Mouse (Mus musculus): ENCODE data around the gene Pygo1.
A peak's percentile ranks its signal among the peaks of the same experiment; 100 is the strongest.

Gene Pygo1

DNA sequence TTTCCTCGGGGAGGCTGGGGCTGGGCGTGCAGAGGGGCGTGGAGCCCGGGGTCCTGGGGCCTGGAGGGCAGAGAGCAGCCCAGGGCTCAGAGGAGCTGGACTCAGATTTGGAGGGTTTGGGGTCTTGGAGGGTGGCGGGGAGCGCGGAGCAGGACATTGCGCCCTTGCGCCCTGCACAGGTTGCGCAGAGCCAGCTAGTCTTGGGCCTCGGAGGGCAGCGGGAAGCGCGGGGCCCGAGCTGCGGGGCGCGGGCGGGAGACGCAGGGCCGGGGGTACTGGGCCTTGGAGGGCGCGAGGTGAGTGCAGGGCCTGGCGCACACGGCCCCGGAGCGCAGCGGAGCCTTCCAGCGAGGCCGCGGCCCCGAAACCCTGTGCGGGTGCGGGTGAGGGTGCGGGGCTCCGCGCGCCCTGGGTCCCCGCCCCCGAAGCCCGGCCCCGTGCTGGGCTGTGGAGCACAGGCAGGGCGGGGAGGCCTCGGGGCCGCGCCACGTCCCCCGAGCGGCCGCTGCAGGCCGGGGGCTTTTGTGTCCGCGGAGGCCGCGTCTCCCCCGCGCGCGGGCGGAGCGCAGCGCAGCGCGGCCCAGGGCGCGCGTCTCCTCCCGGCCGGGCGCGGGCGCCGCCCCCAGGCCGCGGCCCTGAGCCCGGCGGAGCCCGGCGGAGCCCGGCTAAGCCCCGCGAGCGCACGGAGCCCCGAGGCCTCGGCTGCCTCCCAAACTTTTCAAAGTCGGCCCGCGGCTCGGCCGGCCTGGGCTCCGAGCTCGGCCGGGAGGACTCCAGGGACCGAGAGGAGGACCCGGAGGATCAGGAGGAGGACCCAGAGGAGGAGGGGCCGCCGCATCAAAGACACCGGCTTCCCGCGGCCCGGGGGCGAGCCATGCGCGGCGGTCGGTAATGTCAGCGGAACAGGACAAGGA is at the start of gene Pygo1:
TSS of gene Pygo1 (plus strand) at position 625 of the 914 bp plus-strand sequence.
- peak; percentile 16 for DNase-seq (ENCODE audit: low spot score)

GRCm38 (mm10) chr9:72875878-72876277 is 49.6 kb upstream of the Pygo1 start:
- no peak for DNase-seq (ENCODE audit: low spot score)

GRCm38 (mm10) chr9:72877905-72878304 is 47.5 kb upstream of the Pygo1 start:
- no peak for DNase-seq (ENCODE audit: low spot score)

DNA sequence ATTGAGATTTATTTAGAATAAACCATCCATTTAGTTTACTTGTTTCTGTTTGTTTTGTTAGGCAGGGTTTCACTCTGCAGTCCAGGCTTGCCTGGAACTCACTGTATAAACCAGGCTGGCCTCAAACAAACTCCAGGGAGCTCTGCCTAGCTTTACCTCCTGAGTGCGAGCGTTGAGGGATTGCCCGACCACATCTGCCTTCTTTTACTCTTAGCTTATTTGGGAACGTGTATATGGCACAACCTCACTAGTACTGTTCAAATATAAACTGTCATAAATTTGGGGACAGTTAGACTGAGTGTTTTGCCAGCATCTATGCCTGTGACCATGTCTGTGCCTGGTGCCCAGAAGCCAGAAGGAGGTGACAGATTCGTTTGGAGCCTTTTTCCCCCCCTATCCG is 46.8 kb upstream of the Pygo1 start:
- DNase-seq (ENCODE audit: low spot score): no peak

DNA sequence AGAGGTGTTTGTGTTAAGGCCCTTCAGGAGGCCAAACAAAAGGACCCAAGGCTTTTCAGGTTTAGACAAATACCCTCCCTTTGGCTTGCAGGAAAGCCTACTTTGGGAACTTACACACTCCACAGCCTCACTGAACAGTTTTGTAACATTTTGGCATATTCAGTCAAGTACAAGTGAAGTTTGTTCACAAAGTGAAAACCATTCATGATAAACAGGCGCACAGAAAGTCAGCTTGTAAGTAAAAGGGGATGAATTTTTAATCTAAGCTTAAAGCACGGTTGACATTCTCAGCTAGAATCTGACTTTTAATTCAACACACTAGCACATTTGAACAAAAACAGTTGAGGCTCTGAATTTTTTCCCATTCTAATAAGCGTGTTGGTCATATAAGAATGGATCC is 45.8 kb upstream of the Pygo1 start:
- no peak for DNase-seq (ENCODE audit: low spot score)

DNA sequence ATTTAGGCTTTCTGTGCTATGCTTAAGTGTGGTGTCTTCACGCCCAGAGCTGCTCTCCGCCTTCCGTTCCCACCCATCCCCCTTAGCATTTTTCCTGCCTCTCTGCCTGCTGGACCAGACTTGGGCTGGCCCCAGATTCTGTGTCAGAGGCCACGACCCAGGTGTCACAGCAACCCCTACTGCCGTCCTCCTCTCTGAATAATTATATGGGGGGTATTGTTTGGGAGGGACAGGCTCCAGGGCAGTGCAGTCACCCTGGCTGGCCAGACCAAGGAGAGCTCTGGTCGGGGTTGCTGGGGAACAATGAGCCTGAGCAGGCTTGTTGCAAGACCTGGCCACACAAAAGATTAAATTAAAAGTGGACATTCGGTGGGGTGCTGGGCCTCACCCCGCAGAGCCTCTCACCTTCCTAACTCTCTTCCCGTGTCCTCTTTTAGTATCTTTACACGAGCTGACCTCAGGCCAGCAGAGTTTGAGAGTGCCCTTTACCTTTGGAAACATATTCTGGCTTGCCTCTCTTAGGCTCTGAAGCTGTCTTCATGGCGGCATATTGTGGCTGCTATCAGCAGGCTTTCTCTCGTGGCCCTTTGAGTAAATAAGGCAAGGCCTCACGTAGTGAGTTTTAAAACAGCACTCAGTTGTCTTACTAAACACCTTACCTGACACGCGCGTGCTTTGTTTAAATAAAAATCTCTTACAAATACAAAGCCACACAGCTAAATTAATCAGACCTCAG is 45.1 kb upstream of the Pygo1 start:
- DNase-seq (ENCODE audit: low spot score): no peak

GRCm38 (mm10) chr9:72881026-72881768 is 44.2 kb upstream of the Pygo1 start:
- peak; percentile 70 for DNase-seq (ENCODE audit: low spot score)

DNA sequence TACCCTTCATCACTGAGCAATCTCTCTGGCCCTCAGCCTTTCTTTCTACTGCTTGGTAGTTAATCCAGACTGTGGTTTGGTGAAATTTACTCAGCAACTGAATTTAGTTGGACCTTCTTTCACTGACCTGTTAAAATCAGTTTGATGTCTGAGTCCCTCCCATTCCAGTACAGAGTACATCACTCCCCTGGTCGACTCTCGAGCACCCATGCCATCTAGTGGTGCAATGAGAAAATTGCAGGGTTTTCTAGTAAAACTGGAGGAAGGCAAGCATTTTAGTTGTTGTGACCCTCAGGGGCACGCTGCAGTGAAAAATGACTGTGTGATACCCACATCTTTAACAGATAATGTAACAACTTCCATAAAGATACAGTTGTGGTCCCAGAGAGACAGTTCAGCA is 41.5 kb upstream of the Pygo1 start:
- DNase-seq (ENCODE audit: low spot score): peak; percentile 56

DNA sequence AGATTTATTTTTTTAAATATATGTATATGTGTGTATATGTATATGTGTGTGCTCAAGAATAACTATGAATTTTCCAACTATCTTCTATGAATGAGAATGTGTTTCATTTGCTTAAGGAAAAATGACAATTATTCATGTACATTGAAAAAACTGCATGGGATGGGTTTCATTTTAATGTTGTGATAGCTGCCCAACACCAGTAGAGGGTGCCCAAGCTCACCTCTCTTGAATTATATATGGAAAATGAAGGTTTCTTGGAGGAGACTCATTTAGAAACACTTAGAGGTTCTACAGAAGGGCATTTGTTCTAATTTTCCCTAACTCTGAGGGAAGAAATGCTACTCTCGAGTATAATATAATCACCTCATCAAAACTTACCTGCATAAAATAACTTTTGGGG is 35.7 kb upstream of the Pygo1 start:
- DNase-seq (ENCODE audit: low spot score): no peak

DNA sequence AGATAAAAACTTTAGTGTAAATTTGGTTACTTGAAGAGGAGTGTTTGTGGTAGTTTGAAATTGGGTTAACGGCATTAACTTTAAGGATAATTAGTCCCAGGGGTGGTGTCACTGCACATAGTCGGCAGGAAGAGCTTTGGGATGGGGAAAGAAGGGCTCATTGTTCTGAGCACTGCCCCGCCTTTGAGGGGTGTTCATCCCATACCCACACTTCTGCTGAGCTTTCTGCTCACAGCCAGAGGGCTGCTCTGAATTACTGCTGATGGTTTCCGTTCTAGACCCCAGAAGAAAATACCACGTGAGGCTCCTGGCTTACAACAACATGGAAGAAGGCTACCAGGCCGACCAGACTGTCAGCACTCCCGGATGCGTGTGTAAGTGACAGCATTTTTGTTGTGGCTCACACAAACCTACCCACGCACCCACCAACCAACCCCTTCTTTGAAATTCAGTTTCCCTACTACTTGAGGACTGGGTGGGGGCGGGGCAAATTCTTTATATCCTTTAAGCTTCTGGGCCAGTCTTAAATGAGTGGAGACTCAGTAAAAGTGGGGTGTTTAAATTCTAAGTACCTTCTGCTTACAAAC is 34.9 kb upstream of the Pygo1 start:
- DNase-seq (ENCODE audit: low spot score): no peak

GRCm38 (mm10) chr9:72892761-72893160 is 32.7 kb upstream of the Pygo1 start:
- DNase-seq (ENCODE audit: low spot score): no peak

DNA sequence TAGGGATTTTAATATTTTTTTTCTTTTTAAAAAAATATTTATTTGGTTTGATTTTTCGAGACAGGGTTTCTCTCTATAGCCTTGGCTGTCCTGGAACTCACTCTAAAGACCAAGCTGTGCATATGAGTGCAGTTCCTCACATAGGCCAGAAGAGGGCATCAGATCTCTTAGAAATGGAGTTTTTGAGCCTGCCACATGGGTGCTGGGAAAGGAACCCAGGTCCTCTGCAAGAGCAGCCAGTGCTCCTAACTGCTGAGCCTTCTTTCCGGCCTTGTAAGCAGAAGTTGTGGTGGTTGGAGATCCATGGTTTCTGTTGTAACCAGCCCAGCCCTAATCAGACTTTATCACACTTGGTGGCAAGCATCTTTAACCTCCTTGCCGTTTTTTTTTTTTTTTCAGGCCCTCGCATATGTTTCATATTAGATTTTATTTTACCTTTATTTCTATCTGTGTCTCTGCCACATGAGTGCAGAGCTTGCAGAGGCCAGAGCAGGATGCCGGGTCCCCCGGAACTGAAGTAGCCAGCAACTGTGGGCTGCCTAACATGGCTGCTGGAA is 30.6 kb upstream of the Pygo1 start:
- DNase-seq (ENCODE audit: low spot score): no peak

DNA sequence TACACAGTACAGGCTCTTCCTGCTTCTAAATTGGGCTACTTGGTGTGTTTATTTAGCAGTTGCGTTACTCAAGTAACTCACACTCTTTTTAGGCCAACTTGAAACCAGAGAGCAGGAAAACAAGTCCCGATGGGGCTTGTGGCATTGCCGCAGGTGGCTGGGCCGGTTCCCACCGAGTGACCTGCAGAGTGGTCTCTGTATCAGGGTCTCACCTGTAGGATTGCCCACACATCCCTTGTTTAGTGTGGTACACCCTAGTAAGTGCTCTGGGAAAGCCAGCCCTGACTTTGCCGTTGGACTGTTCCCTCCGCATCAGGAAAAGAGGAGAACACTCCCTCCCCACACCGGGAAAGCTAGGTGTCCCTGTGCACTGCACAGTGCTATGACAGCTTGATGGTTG is 23.4 kb upstream of the Pygo1 start:
- DNase-seq (ENCODE audit: low spot score): peak; percentile 16

DNA sequence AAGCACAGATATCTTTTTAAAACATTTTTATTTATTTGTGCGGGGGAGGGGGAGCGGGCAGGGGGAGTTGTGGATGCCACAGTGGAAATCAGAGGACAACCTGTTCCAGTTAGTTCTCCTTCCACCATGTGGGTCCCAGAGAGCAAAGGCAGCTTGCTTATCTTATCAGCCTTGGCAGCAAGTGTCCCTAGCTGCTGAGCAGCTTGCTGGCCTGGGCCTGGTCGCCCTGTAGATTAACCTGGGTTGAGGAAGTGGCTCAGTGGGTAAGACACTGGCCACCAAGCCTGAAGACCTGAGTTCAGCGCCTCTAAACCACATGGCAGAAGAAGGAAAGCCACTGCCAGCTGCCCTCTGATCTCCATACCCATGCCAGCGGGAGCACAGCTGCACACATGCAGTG is 22.8 kb upstream of the Pygo1 start:
- no peak for DNase-seq (ENCODE audit: low spot score)

- DNase-seq (ENCODE audit: low spot score): no peak
These were observed 18.7 kb upstream of the Pygo1 start for GRCm38 (mm10) chr9:72906693-72907103.

- no peak for DNase-seq (ENCODE audit: low spot score)
These were observed 14.1 kb upstream of the Pygo1 start for GRCm38 (mm10) chr9:72911381-72911780.

DNA sequence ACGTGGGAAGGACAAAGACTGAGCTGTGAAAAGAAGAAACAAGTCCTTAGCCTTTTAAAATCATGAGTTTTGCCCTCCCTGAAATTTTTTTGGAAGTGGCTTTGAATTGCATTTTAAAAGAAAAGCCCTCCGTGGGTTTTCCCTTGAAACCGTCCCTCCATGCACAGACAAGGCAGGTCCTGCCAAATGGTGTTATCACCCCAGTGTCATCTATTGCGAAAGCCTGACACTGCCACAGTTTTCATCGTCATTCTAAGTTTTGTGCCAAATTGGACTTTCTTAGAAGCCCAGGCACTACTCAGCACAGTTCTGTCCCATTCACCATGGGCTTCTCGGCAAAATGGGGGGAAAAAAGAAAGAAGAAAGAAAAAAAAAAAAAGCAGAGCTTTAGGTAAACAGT is 11.9 kb upstream of the Pygo1 start:
- no peak for DNase-seq (ENCODE audit: low spot score)

DNA sequence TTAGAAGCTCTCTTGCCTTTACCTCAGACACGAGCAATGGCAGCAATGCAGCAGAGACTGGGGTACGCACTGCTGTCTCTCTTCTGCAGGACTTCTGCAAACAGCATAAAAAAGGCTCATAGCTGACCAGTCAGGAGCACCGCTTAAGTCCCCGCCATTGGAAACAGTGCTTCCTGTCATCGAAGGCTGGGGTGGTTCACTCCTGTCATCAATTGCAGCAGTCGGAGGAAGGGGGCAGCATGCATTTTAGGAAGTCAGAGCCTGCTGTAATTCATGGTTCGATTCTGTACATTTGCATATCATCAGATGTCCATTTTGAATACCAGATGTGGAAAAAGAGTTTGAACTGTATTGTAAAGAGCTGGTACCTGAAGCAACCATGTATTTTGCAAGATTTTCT is 9.7 kb upstream of the Pygo1 start:
- no peak for DNase-seq (ENCODE audit: low spot score)

DNA sequence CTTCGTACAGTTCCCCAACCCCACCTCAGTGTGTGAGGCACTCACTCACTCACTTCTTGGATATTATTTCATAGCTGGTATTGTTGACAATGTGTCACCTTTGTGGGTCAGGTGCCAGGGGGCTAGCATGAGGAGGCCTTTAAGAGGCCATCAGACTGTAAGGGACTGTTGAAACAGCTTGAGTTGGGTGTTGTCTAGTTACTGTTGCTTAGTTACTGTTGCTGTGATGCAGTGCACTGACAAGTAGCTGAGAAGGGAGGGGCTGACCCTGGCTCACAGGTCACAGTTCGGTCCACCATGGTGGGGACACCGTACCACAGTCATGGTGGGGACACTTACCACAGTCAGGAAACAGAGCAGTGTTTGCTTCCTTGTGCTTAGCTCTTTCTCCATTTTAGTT is 2.4 kb upstream of the Pygo1 start:
- no peak for DNase-seq (ENCODE audit: low spot score)

DNA sequence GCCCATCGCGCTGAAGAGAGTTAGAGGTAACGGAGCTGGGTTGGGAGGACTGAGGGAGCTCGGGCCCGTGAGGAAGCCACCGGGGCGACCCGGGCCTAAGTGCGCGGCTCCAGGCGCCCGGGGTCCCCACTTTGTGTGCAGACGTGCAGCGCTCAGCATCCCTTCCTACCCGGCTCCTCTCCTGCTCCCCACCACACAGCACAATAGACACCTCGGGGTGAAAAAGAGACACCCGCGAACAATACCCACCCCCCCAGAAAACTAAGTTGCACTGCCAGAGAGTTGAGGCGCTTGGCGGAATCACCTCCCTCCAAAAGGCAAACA is 452 bp downstream of the Pygo1 start:
- DNase-seq (ENCODE audit: low spot score): no peak

GRCm38 (mm10) chr9:72931166-72931790 is 5.8 kb downstream of the Pygo1 start:
- no peak for DNase-seq (ENCODE audit: low spot score)

DNA sequence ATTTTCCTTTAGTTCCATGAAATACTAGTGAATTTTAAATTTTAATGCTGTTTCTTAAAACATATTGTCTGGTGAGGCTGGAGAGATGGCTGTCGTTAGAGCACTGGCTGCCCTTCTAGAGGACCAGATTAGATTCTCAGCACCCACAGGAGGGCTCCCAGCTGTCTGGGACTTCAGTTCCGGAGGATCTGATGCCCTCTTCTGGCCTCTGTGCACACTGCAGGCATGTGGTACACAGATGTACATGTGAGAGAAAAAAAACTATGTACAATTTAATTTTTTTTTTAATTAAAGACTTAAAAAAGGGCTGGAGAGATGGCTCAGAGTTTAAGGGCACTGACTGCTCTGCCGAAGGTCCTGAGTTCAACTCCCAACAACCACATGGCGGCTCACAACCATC is 9.9 kb downstream of the Pygo1 start:
- DNase-seq (ENCODE audit: low spot score): no peak

Data from lung, postnatal 25 days (tissue).